Mouse (Mus musculus) c-Kit-positive CD71-negative TER-119-negative erythroid progenitor cells, embryonic 14.5 days (primary cell): Measurements from ENCODE around the gene Gm28827.
"Not testable (repeated sequence)": the region's sequence is repeated elsewhere in the genome, so short reads cannot be mapped to it uniquely, and the experiment has no call there.

Source experiments
- DNase-seq: peaks from one replicate; pipeline ENCODE4 v3.0.0-alpha.2; 2013; ENCODE audit warnings: low read depth

Gene Gm28827

DNA sequence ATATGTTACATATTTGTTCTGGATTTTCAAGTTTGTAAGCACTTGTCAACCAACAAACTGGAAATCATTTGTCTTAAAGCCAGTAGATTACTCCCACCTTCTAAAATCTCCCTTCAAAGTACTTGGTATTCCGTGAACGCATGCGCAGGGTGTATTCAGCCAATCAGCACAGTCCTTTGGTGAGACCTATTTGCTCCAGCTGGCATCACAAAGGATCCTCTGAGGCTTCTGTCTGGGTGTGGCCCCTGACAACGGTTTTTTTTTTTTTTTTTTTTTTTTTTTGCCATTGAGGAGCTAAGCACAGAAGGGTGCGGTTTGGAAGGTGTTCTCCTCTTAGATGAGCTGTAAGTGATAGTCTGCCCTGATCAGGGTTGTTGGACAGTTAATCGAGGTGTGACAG is at the start of gene Gm28827:
Gm28827 (plus strand) TSS at position 301 of the 400 bp plus-strand sequence.
- DNase-seq: not testable (repeated sequence)
